Mouse (Mus musculus): Measurements from ENCODE around the gene E2f7. TPM values are rescaled to one million over a fixed set of nuclear protein-coding genes. Genes with fewer than 3 reads are reported as not detected.

E2f7 gene
- polyA plus RNA-seq (2014; fragmentation: Illumina TruSeq; extraction: RNeasy Lipid Tissue Mini Kit (QIAGEN cat#74804); ENCODE audit: low read depth, low replicate concordance): 1.1 TPM

GRCm38 (mm10) chr10:110744686-110745639, at the start of gene E2f7:
Gene E2f7 (plus strand): TSS chr10:110745439.

Other genes starting within 250 kb of the E2f7 start
- gene Csrp2, start 174.3 kb downstream of the E2f7 start, polyA plus RNA-seq (2014; fragmentation: Illumina TruSeq; extraction: RNeasy Lipid Tissue Mini Kit (QIAGEN cat#74804); ENCODE audit: low read depth, low replicate concordance): 86.7 TPM

Measured in sigmoid colon, adult 10 weeks (tissue).